Comparison of ENCODE assay signal across 8 mouse cellular contexts in the genomic region with DNA sequence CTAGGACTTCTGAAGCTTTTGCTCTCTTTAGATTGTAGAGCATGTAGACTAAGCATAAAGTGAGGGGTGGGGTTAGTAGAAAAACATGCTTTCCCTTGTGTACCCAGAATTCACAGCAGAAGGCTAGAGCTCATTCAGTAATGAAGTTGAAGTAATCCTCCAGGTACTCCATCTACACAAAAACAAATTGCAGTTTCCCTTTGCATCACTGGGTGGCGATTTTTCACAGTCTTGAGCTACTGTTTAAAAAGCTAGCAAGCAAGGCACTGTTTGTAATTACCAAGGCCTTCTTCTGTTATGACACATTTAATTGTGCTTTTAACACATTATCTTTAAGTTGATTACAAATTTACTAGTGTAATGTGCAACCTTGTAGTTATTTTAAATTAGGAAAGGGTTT. TPM values are rescaled to one million over a fixed set of nuclear protein-coding genes. Genes with fewer than 3 reads are reported as not detected.
DNase-seq lines count a peak whose midpoint lies in the region; ATAC-seq and TF ChIP-seq lines count a peak whose summit lies in the region.
"Had no signal": no experiment of that assay in that cellular context is flagged by ENCODE, and none has a peak within 500 bp of the region (broad histone marks: within the 10 kb centered on the region; RNA-seq: fewer than 3 reads in every experiment).

No protein-coding gene starts in this region.

- peak; percentile 80 for ATAC-seq in lung, postnatal 0 days

- peak; percentile 76 for TF ChIP-seq CTCF in lung, postnatal 0 days (IDR thresholded peaks at IDR 0.05)

- peak overlapping the region; percentile 20; the same call in 1 of the 2 replicates for H3K4me2 ChIP-seq in lung, postnatal 0 days (replicated peaks; ENCODE audit: low read depth, low read length)
- H3K4me2 ChIP-seq: heart, embryonic 13.5 days had no signal

- no peak for TF ChIP-seq EP300 in lung, postnatal 0 days (IDR thresholded peaks at IDR 0.05)

- H3K36me3 ChIP-seq in lung, postnatal 0 days (ENCODE audit: insufficient read depth, low read length), result no peaks in the 10 kb centered on the region

- no peaks in the 10 kb centered on the region for H3K9me3 ChIP-seq in lung, postnatal 0 days (ENCODE audit: low read length)
- H3K9me3 ChIP-seq: heart, embryonic 13.5 days had no signal

- DNase-seq in CD4-positive helper T cell, adult 2 months (ENCODE audit: low read depth, low spot score), result peak; percentile 51
- DNase-seq in ES-CJ7 (ENCODE audit: low read depth, low spot score), result peak; percentile 70
- peak; percentile 77 for DNase-seq in cerebellum, adult 8-10 months
- peak; percentile 54 to 88 for DNase-seq in frontal cortex, postnatal 36 days (ENCODE audit: low spot score in 2 of 2)
- DNase-seq in kidney, postnatal 36 days, result peak; percentile 74 to 84
- peak; percentile 83 for DNase-seq in lung, postnatal 0 days (ENCODE audit: low spot score)
- peak; percentile 61 for DNase-seq in right cerebral cortex, postnatal 14 days

- WGBS in lung, postnatal 0 days, result 3% methylated on average over 1 of the region's 1 CpGs

- no peak overlapping the region for H3K9ac ChIP-seq in lung, postnatal 0 days (replicated peaks; ENCODE audit: low read depth)
- H3K9ac ChIP-seq: heart, embryonic 13.5 days had no signal

- H3K4me1 ChIP-seq in lung, postnatal 0 days (ENCODE audit: insufficient read depth, low read depth, low read length), result no peaks in the 10 kb centered on the region

- peak overlapping the region; percentile 48 for H3K27ac ChIP-seq in lung, postnatal 0 days (ENCODE audit: low read length)
- H3K27ac ChIP-seq: heart, embryonic 13.5 days had no signal

- no peak overlapping the region for H3K4me3 ChIP-seq in lung, postnatal 0 days (ENCODE audit: low read depth, low read length)
- H3K4me3 ChIP-seq: heart, embryonic 13.5 days had no signal

- H3K27me3 ChIP-seq in lung, postnatal 0 days (replicated peaks; ENCODE audit: insufficient read depth, low read length), result no peaks in the 10 kb centered on the region
- H3K27me3 ChIP-seq: heart, embryonic 13.5 days had no signal

RNA-seq across cellular contexts. Expression of a gene that starts 15.8 kb away (rescaled TPM):
- 2.1 and 3.3 TPM in 2 replicates for polyA plus RNA-seq in lung, postnatal 0 days (2015; fragmentation: Nextera tagmentation; extraction: Ambion mirVana)

RNA-seq across cellular contexts. Expression of a gene that starts 16.0 kb away (rescaled TPM):
- 17.6 and 21.0 TPM in 2 replicates for polyA plus RNA-seq in lung, postnatal 0 days (2015; fragmentation: Nextera tagmentation; extraction: Ambion mirVana)

RNA-seq across cellular contexts. Expression of a gene that starts 16.1 kb away (rescaled TPM):
- polyA plus RNA-seq in lung, postnatal 0 days (2015; fragmentation: Nextera tagmentation; extraction: Ambion mirVana), result 89.1 and 89.6 TPM in 2 replicates
